Mouse (Mus musculus) colon, adult 2 months (tissue): ENCODE measurements around the gene Col12a1. TPM values are rescaled to one million over a fixed set of nuclear protein-coding genes. Genes with fewer than 3 reads are reported as not detected.

Source experiments
- polyA plus RNA-seq: library from polyadenylated mRNA; depleted of rRNA; stranded (reverse); fragments of >200 nt; gene quantifications from 2 replicates; pipeline ENCODE4 v1.2.3, GENCODE M21; 2012; rRNA removed

The Col12a1 gene
- polyA plus RNA-seq = 32.8 and 35.6 TPM in 2 replicates

DNA sequence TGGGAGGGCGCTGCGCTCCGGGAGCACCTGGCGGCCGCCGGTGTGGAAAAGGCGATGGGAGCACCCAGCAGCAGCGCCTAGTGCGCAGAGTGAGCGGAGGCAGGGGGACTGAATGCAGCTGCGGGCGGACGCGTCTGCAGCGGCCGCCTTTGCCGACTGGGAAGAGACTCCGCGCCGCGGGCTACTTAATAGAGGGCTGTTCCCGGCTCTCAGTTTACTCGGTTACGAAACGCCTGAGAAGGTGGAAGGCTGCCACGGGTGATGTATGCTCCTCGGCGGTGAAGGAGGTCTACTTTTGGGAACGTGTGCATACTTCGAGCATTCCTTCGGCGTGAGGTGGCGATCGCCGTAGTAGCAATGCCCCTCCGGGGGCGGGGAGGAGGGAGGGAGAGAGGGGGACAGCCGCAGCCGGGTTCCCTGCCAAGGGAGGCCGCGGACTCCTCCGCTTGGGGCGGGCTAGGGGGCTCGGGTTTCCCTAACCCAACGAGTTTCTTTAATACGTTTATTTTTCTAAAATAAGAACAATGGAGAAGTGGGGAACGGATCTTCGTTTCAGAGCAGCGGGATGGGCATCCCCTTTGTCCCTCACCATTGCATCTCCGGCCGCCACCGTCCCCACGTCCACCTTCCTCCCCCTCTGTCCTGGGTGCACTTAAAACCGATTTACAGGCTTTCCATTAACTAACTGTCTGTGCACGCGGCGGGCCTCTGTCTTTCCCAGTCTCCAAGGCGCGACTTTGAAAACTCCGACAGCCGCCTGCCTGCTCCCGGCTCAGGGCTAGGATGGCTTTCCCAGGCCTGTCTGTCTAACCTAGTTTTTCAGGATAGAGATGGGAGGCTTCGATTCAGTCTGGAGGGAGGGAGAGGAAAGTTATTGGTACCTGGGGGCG lies at the start of gene Col12a1:
Gene Col12a1 (minus strand): TSS at position 351 of the 890 bp plus-strand sequence.

DNA sequence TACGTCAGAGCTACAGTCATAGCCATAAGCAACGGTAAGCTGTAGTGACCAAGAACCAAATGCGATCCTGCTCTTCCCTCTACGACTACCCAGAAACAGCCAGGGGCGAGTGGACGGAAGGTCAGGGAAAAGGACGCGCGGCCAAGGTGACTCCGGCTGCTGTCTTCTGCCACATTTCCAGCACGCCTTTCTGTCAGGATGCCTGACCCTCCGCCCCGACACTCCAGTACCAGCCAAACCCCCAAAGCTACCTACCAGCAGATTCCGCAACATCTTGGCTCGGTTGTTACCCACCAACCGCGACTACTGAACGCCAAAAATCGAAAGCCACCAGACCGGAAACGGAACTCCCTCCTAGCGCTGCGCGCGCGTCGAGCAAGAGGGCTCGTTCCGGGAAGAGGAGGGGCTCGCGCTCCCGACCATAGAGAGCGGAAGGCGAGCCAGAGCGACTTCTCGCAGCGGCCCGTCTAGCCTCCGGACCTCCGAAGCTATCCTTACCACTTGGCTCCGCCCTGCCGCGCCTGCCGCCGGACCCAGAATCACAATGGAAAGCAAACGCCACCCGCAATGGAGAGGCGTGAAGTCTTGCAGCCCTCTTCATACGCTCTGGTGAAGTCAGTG lies 40.9 kb upstream of the Col12a1 start, which contains the start of gene Cox7a2:
Gene Cox7a2 (minus strand): TSS at position 494 of the 621 bp plus-strand sequence.

Other genes starting within 250 kb of the Col12a1 start
- 136 and 199 TPM in 2 replicates for gene Cox7a2, start 41.0 kb upstream of the Col12a1 start, polyA plus RNA-seq
- 46.5 and 53.1 TPM in 2 replicates for gene Tmem30a, start 74.7 kb upstream of the Col12a1 start, polyA plus RNA-seq